ENCODE assay signal across 9 mouse cellular contexts in the genomic region with DNA sequence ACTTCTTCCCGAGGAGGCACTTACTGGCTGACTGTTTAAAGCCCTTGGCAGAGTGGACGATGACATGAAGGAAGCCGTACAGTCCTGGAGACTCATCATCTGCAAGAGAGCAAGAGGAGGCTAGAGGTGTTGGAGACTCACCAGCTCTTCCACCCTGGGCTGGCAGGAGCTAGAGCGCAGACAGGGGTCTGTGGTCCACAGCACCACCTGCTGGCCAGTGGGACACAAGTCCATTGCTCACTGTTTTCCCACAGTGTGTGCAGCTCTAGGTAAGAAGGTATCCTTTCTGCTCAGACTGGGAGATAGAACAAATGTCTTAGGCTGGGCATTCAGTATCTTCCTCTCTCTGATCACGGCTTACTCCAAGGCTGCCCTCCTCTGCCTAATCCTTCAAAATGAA. TPM values are rescaled to one million over a fixed set of nuclear protein-coding genes. Genes with fewer than 3 reads are reported as not detected.
A peak's percentile ranks its signal among the peaks of the same experiment; 100 is the strongest.
DNase-seq lines count a peak whose midpoint lies in the region; ATAC-seq lines count a peak whose summit lies in the region.
"Had no signal": no experiment of that assay in that cellular context is flagged by ENCODE, and none has a peak within 500 bp of the region (broad histone marks: within the 10 kb centered on the region; RNA-seq: fewer than 3 reads in every experiment).

No protein-coding gene starts in this region.

- no peak overlapping the region for H3K9ac ChIP-seq in heart, embryonic 12.5 days
- no peak overlapping the region for H3K9ac ChIP-seq in embryonic facial prominence, embryonic 13.5 days
- H3K9ac ChIP-seq in midbrain, embryonic 12.5 days (replicated peaks) = no peak overlapping the region

- no peak for ATAC-seq in heart, embryonic 12.5 days (ENCODE audit: insufficient number of reproducible peaks, low FRiP score)
- ATAC-seq in embryonic facial prominence, embryonic 13.5 days (ENCODE audit: insufficient number of reproducible peaks, insufficient read depth, low FRiP score, low TSS enrichment, low read depth) = peak; percentile 16; the same call in 1 of the 2 replicates
- 0 out of 2 replicates have a peak, but pooled peaks have one; percentile 34 for ATAC-seq in midbrain, embryonic 12.5 days (ENCODE audit: low FRiP score, low read depth)

- DNase-seq in heart, adult 11 months = peak; percentile 95
- peak; percentile 73 to 86 for DNase-seq in adrenal gland, postnatal 36 days
- peak; percentile 87 for DNase-seq in heart, postnatal 4 days
- peak; percentile 69 to 72 for DNase-seq in layer of hippocampus, postnatal 36 days
- peak; percentile 52 to 86 for DNase-seq in spleen, postnatal 4 days (ENCODE audit: low spot score in 2 of 2)

- no peaks in the 10 kb centered on the region for H3K9me3 ChIP-seq in heart, embryonic 12.5 days (replicated peaks)
- no peaks in the 10 kb centered on the region for H3K9me3 ChIP-seq in embryonic facial prominence, embryonic 13.5 days
- no peaks in the 10 kb centered on the region for H3K9me3 ChIP-seq in midbrain, embryonic 12.5 days

- H3K4me1 ChIP-seq in heart, embryonic 12.5 days (replicated peaks) = peaks cover 23% of the 10 kb centered on the region
- H3K4me1 ChIP-seq in embryonic facial prominence, embryonic 13.5 days = peaks cover 14% of the 10 kb centered on the region
- peaks cover 21% of the 10 kb centered on the region for H3K4me1 ChIP-seq in midbrain, embryonic 12.5 days

- no peak overlapping the region for H3K27ac ChIP-seq in heart, embryonic 12.5 days (ENCODE audit: poor library complexity, severe bottlenecking)
- H3K27ac ChIP-seq in embryonic facial prominence, embryonic 13.5 days = no peak overlapping the region
- no peak overlapping the region for H3K27ac ChIP-seq in midbrain, embryonic 12.5 days (replicated peaks)

- H3K4me3 ChIP-seq in heart, embryonic 12.5 days = no peak overlapping the region
- H3K4me3 ChIP-seq in embryonic facial prominence, embryonic 13.5 days = no peak overlapping the region
- no peak overlapping the region for H3K4me3 ChIP-seq in midbrain, embryonic 12.5 days
- H3K4me3 ChIP-seq: myocyte had no signal

- 57% methylated on average over 5 of the region's 5 CpGs for WGBS in heart, embryonic 12.5 days
- 51% methylated on average over 5 of the region's 5 CpGs for WGBS in embryonic facial prominence, embryonic 13.5 days
- WGBS in midbrain, embryonic 12.5 days = 53% methylated on average over 5 of the region's 5 CpGs

- peaks cover 59% of the 10 kb centered on the region for H3K36me3 ChIP-seq in heart, embryonic 12.5 days
- H3K36me3 ChIP-seq in embryonic facial prominence, embryonic 13.5 days = peaks cover 71% of the 10 kb centered on the region
- peaks cover 55% of the 10 kb centered on the region for H3K36me3 ChIP-seq in midbrain, embryonic 12.5 days

- H3K4me2 ChIP-seq in heart, embryonic 12.5 days = no peak overlapping the region
- no peak overlapping the region for H3K4me2 ChIP-seq in embryonic facial prominence, embryonic 13.5 days
- H3K4me2 ChIP-seq in midbrain, embryonic 12.5 days (replicated peaks) = no peak overlapping the region

- H3K27me3 ChIP-seq in heart, embryonic 12.5 days (replicated peaks) = no peaks in the 10 kb centered on the region
- H3K27me3 ChIP-seq in embryonic facial prominence, embryonic 13.5 days = no peaks in the 10 kb centered on the region
- 0 out of 2 replicates have a peak, but pooled peaks cover 11% of the 10 kb centered on the region for H3K27me3 ChIP-seq in midbrain, embryonic 12.5 days

RNA-seq across cellular contexts. Expression of a gene that starts 47.7 kb away (rescaled TPM):
- polyA plus RNA-seq in heart, embryonic 12.5 days (2016; fragmentation: Nextera tagmentation; extraction: Ambion mirVana) = 94.5 and 102 TPM in 2 replicates
- 10 to 100 TPM; 45.9 to 48.6 TPM for total RNA-seq in adrenal gland, postnatal 36 days (2021)
- polyA plus RNA-seq in embryonic facial prominence, embryonic 13.5 days (2015; fragmentation: Nextera tagmentation; extraction: Ambion mirVana) = 111 and 130 TPM in 2 replicates
- total RNA-seq in heart, postnatal 4 days (2021) = 10 to 100 TPM; 38.9 to 48.2 TPM
- 10 to 100 TPM; 32.7 to 33.6 TPM for total RNA-seq in layer of hippocampus, postnatal 36 days (2021)
- polyA plus RNA-seq in midbrain, embryonic 12.5 days (2016; fragmentation: Nextera tagmentation; extraction: Ambion mirVana) = 98.8 and 113 TPM in 2 replicates

RNA-seq across cellular contexts. Expression of a gene that starts 55.6 kb away (rescaled TPM):
- polyA plus RNA-seq in heart, embryonic 12.5 days (2016; fragmentation: Nextera tagmentation; extraction: Ambion mirVana) = 32.2 TPM in 2 replicates
- total RNA-seq in adrenal gland, postnatal 36 days (2021) = 10 to 100 TPM; 28.3 to 29.7 TPM
- 76.8 and 77.6 TPM in 2 replicates for polyA plus RNA-seq in embryonic facial prominence, embryonic 13.5 days (2015; fragmentation: Nextera tagmentation; extraction: Ambion mirVana)
- 10 to 100 TPM; 17.2 to 20.5 TPM for total RNA-seq in heart, postnatal 4 days (2021)
- 10 to 100 TPM in 1 of 2 experiments, 1 to 10 TPM in 1; 9.5 to 11.6 TPM for total RNA-seq in layer of hippocampus, postnatal 36 days (2021)
- 56.9 and 69.4 TPM in 2 replicates for polyA plus RNA-seq in midbrain, embryonic 12.5 days (2016; fragmentation: Nextera tagmentation; extraction: Ambion mirVana)
